Mouse (Mus musculus) erythroblast, embryonic 14.5 days (primary cell): ENCODE results near the gene Ghr.

Experiments
- GATA1 ChIP-seq: IDR thresholded peaks from 2 replicates; pipeline ENCODE4 v1.6.1; 2012; ENCODE audit warnings: low read length, inconsistent platforms, mixed read lengths
- TAL1 ChIP-seq: IDR thresholded peaks from 3 replicates; pipeline ENCODE4 v1.6.1; 2012; ENCODE audit warnings: low read length, inconsistent platforms, mixed read lengths

DNA sequence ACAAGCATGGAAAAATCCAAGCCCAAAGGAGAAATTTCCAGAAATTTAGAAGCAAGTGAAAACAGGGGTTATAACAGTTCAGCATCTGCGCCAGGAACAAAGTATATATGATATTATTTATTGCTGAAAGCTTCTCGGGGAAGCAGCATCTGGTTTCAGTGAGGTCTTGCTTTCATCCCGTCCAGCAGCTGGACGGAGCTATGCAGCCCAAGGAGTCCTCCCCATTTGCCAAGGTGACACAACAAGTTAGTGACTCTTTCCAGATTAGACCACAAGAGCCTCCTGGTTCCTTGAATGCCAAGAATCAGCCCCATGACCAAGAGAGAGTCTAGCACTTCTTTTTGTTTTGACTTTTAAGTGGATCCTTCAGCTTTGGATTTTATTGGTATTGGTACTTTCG lies 96.6 kb downstream of the Ghr start:
- TF ChIP-seq GATA1 (no peak), TAL1 (no peak)
